Mouse (Mus musculus) embryonic facial prominence, embryonic 10.5 days (tissue): ENCODE results near the gene Itgb1. TPM values are rescaled to one million over a fixed set of nuclear protein-coding genes. Genes with fewer than 3 reads are reported as not detected.
A peak's percentile ranks its signal among the peaks of the same experiment; 100 is the strongest.

Experiments
- DNase-seq: peaks from one replicate; pipeline ENCODE4 v3.0.0-alpha.2; 2017; ENCODE audit warnings: low spot score
- H3K27ac ChIP-seq: fragments of 300-500 bp; sonication (generic); replicated peaks from 2 replicates; pipeline ENCODE4 v1.5.1; 2016; ENCODE audit warnings: mild to moderate bottlenecking
- H3K27me3 ChIP-seq: fragments of 300-500 bp; sonication (generic); replicated peaks from 2 replicates; pipeline ENCODE4 v1.6.1; 2016; ENCODE audit warnings: low read depth, mild to moderate bottlenecking; ENCODE audit not compliant: poor library complexity, severe bottlenecking
- H3K36me3 ChIP-seq: fragments of 300-500 bp; sonication (generic); replicated peaks from 2 replicates; pipeline ENCODE4 v1.6.1; 2016; ENCODE audit warnings: mild to moderate bottlenecking, moderate library complexity
- H3K4me1 ChIP-seq: fragments of 300-500 bp; sonication (generic); 2 replicates; pipeline ENCODE4 v1.6.1; 2016
- H3K4me3 ChIP-seq: fragments of 300-500 bp; sonication (generic); 2 replicates; pipeline ENCODE4 v1.5.1; 2016; ENCODE audit warnings: mild to moderate bottlenecking, moderate library complexity
- H3K9me3 ChIP-seq: fragments of 300-500 bp; sonication (generic); 2 replicates; pipeline ENCODE4 v1.6.1; 2016; ENCODE audit warnings: mild to moderate bottlenecking
- WGBS: fragments of 180-500 bp; shearing (Covaris S2); methylation state at CpG from one replicate; pipeline ENCODE4 v1.1.7; 2016; 5-methylcytosine and 5-hydroxymethylcytosine counted together
- polyA plus RNA-seq: library from polyadenylated mRNA; unstranded; fragments of >200 nt; fragmentation: Nextera tagmentation; extraction: Ambion mirVana; gene quantifications from 2 replicates; pipeline ENCODE4 v1.2.1, GENCODE M21; 2016

The Itgb1 gene
- polyA plus RNA-seq, 1 experiment from 2014 or later: 131 TPM

DNA sequence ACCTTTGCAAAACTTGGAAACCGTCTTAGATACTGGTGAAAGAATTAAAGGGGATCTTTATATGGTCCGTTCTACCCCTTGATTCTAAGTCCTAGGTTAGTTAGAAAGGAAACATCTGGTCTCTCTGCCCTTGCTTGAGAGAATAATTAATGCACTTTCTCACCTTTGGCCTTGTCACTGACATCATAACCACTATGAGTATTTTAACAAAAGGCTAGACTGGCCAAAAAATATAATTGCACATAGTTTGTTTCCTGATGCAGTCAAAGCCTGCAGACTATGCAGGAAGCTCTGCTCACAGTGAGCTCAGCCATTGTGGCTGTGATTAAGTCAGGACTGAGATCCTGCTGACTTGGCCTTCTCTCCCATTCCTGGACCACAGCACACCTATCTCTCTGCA is 22.3 kb upstream of the Itgb1 start:
- DNase-seq: no peak
- no peaks in the 10 kb centered on the region for H3K27me3 ChIP-seq
- H3K4me3 ChIP-seq: no peak overlapping the region
- H3K27ac ChIP-seq: no peak overlapping the region
- H3K9me3 ChIP-seq: peaks cover 3% of the 10 kb centered on the region; the same call in 1 of the 2 replicates
- 72% methylated on average over 2 of the region's 2 CpGs for WGBS
- H3K4me1 ChIP-seq: 0 out of 2 replicates have a peak, but pooled peaks cover 3% of the 10 kb centered on the region
- no peaks in the 10 kb centered on the region for H3K36me3 ChIP-seq

DNA sequence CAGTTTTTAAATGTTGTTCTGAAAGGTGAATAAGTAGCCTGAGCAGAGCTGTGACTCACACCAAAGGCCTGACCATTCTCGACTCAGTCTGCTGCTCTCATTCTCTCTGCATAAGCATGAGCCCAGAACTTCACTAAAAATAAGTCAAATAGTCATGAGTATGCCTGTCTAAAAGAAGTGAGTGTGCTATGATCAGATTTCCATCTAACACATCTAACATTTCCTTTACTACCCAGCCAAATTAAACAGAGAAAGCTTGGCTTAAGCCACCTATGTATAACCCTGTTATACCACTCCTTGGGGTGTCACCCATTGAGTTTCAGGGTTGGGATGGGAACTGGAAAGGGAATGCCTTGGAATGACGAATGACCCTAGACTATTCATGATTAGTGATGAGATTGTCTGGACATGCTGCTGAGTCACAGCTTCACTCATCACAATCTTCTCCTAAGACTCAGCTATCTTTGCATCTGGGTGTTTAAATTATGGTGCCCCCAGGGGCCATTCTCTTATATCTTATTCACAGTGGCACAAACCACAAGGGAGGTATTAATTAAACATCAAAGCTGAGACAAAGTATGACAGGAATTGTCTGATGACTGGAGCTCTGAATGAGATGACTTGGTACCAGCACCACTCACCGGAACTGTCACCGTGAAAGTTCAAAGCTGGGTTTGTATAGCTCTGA is 18.7 kb upstream of the Itgb1 start:
- no peak for DNase-seq
- Histone ChIP-seq H3K9me3 (no peaks in the 10 kb centered on the region), H3K4me1 (0 out of 2 replicates have a peak, but pooled peaks cover 3% of the 10 kb centered on the region), H3K36me3 (no peaks in the 10 kb centered on the region), H3K27me3 (no peaks in the 10 kb centered on the region), H3K4me3 (no peak overlapping the region), H3K27ac (no peak overlapping the region)
- WGBS: 87% methylated on average over 4 of the region's 4 CpGs

DNA sequence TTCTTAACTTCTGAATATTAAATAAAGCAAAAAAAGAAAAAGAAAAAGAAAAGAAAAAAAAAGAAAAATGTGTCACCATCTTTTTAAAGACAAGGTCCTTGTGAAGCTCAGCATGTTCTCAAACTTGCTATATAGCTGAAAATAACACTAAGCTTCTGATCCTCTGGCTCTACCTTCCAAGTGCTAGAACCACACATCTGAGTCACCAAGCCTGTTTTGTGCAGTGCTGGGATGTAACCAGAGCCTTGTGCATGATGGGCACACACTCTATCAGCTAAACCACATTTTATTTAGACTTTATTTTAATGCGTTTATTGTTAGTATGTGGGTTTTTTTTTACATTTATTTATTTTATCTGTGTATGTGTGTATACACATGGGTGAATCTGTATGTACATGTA is 13.6 kb upstream of the Itgb1 start:
- 92% methylated on average over 1 of the region's 1 CpGs for WGBS
- no peak for DNase-seq
- Histone ChIP-seq H3K4me1 (no peaks in the 10 kb centered on the region), H3K36me3 (no peaks in the 10 kb centered on the region), H3K4me3 (no peak overlapping the region), H3K27me3 (no peaks in the 10 kb centered on the region), H3K27ac (no peak overlapping the region), H3K9me3 (no peaks in the 10 kb centered on the region)

DNA sequence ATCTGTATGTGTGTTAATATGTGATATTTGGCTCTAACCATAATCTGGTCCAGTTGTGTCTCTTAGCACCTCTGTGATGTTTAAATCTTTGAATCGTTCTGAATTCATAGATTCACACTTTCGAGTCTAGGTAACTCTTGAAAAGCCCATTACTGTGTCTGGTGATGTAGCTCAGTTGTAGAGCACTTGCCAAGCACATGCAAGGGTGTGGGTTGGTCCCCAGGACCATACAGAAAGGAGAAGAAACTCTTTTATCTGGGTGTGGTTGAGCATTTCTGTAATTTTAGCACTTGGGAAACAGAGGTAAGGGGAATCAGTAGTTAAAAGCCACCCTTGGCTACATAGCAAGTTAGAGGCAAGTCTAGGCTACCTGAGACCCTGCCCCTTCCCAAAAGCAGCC is 13.0 kb upstream of the Itgb1 start:
- Histone ChIP-seq H3K4me3 (no peak overlapping the region), H3K4me1 (no peaks in the 10 kb centered on the region), H3K27me3 (no peaks in the 10 kb centered on the region), H3K9me3 (no peaks in the 10 kb centered on the region), H3K36me3 (no peaks in the 10 kb centered on the region), H3K27ac (no peak overlapping the region)
- WGBS: 82% methylated on average over 2 of the region's 2 CpGs
- no peak for DNase-seq

DNA sequence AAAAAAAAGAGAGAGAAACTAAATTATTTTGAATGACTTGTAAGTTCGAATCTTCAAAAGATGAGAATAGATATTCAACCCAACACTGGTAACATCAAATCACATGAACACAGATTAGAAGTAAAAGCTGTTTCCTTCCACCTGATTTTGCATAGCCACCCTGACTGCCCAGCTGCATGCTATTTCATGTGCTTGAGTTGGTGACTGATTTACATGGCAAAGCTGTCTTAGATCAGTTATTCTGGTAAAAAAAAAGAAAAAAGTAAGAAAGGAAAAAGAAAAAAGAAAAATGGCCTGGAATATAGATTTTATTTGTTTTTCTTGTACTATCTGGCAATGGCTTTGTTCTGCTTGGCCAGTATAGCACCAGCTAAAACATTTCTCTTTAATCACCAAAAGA is 12.5 kb upstream of the Itgb1 start:
- 83% methylated on average over 1 of the region's 1 CpGs for WGBS

DNA sequence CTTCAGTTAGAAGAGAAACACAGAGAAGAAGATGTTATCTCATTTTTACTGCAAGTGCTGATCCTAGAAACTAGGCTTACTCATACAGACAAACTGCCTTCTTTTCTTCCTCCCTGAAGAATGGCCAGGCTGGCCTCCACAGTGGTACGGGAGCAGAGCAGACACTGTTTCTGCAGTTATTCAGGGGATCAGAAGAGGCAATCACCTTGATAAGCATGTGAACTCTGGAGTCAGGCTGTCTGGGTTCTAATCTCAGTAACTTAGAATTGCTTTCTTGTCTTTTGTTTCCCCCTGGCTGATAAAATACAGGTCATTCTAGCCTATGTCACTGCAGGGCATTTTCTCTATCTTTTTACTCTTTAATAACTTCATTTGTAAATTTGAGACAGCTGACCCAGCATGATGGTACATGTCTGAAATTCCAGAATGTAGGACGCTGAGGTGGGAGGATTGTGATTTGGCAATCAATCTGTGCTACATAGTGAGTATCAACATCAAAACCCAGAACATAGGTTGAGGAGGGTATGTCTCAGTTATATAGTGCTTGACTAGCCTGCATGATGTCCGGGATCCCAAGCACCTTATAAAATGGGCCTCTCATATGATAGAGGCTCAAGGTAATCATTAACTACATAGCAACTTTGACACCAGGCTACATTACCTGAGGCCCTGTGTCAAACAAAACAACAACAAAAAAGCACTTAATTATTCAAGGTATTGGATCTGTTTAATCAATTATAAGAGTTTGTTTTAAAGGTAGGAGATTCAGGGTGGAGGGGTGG is 9.4 kb upstream of the Itgb1 start:
- H3K36me3 ChIP-seq: no peaks in the 10 kb centered on the region
- H3K27ac ChIP-seq: no peak overlapping the region
- no peak for DNase-seq
- no peaks in the 10 kb centered on the region for H3K27me3 ChIP-seq
- no peak overlapping the region for H3K4me3 ChIP-seq
- H3K9me3 ChIP-seq: no peaks in the 10 kb centered on the region
- 86% methylated on average over 3 of the region's 3 CpGs for WGBS
- no peaks in the 10 kb centered on the region for H3K4me1 ChIP-seq

More for the DNA sequence above, 12.5 kb upstream of the Itgb1 start:
- Histone ChIP-seq H3K4me1 (no peaks in the 10 kb centered on the region), H3K27me3 (no peaks in the 10 kb centered on the region), H3K27ac (no peak overlapping the region), H3K4me3 (no peak overlapping the region), H3K9me3 (no peaks in the 10 kb centered on the region), H3K36me3 (no peaks in the 10 kb centered on the region)
- DNase-seq: no peak

DNA sequence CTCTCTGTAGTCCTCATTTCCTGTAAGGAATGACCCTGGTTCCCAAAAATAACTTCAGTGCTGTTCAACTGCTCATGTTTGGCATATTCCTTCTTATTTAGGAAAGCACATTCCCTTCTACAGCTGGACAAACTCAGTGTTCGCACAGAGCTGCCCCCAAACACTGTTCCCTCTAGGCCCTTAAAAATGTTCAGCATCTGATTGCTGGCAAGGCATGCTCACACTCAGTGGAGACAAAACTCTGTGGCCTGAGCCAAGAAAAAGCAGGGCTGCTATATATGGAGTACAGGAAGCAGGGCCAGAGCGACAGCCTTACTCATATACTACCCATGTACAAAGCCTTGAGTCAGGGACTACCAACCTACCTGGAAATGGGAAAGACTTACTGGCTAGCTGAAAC is 5.5 kb upstream of the Itgb1 start:
- Histone ChIP-seq H3K27me3 (no peaks in the 10 kb centered on the region), H3K4me3 (no peak overlapping the region), H3K4me1 (peaks cover 5% of the 10 kb centered on the region; the same call in 1 of the 2 replicates), H3K27ac (no peak overlapping the region), H3K9me3 (no peaks in the 10 kb centered on the region), H3K36me3 (no peaks in the 10 kb centered on the region)
- WGBS: 74% methylated on average over 2 of the region's 2 CpGs
- DNase-seq: no peak

DNA sequence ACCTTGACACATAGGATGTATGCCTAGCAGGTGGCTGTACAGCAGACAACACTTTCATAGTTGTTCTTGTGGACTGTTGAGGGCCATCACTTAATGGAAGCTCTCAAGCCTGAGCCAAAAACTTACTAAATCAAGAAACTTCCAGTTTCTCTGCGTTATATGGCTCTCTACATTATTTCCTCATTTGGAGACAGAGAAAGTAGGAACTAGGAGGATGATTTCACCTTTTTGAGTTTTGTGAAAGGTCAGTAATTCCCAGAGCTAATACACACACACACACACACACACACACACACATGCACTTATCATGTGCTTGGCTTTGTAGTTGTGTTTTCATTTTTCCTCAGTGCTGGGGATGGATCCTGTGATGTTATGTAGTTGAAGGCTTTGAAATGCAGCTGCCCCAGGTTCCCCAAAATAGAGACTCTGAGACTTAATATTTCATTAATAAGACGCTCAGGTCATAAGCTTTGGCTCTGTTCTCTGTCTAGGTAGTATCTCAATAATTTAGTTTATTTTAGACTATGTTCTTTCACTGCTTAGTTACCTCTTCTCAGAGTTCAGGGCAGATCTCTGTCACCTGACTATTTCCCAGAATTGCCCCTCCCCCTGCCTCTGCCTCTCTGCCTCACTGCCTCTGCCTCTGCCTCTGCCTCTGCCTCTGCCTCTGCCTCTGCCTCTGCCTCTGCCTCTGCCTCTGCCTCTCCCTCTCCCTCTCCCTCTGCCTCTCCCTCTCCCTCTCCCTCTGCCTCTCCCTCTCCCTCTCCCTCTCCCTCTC is 4.7 kb upstream of the Itgb1 start:
- WGBS: 88% methylated on average over 2 of the region's 2 CpGs
- H3K27ac ChIP-seq: no peak overlapping the region
- no peaks in the 10 kb centered on the region for H3K36me3 ChIP-seq
- H3K4me3 ChIP-seq: no peak overlapping the region
- DNase-seq: no peak
- no peaks in the 10 kb centered on the region for H3K9me3 ChIP-seq
- H3K27me3 ChIP-seq: no peaks in the 10 kb centered on the region
- peaks cover 6% of the 10 kb centered on the region; the same call in 1 of the 2 replicates for H3K4me1 ChIP-seq

DNA sequence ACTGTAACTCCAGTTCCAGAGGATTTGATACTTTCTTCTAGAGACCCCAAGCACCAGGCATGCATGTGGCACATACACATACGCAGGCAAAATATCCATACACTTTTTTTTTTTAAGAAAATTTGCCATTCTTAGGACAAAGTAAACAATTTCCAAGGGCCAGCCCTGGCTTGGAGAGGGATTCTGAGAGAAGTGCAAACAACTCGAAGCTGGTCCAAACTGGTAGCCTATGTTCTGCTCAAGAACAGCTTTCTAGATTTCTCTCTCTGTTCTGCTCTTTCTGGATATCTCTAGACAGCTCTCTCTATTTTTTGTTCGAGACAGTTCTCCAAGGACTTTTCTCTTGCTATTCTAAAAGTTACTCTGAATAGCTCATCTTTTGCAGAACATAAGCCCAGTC is 3.5 kb upstream of the Itgb1 start:
- no peak overlapping the region for H3K27ac ChIP-seq
- H3K36me3 ChIP-seq: no peaks in the 10 kb centered on the region
- no peak overlapping the region for H3K4me3 ChIP-seq
- no peaks in the 10 kb centered on the region for H3K27me3 ChIP-seq
- 91% methylated on average over 3 of the region's 3 CpGs for WGBS
- H3K4me1 ChIP-seq: peaks cover 8% of the 10 kb centered on the region
- H3K9me3 ChIP-seq: no peaks in the 10 kb centered on the region
- DNase-seq: no peak

DNA sequence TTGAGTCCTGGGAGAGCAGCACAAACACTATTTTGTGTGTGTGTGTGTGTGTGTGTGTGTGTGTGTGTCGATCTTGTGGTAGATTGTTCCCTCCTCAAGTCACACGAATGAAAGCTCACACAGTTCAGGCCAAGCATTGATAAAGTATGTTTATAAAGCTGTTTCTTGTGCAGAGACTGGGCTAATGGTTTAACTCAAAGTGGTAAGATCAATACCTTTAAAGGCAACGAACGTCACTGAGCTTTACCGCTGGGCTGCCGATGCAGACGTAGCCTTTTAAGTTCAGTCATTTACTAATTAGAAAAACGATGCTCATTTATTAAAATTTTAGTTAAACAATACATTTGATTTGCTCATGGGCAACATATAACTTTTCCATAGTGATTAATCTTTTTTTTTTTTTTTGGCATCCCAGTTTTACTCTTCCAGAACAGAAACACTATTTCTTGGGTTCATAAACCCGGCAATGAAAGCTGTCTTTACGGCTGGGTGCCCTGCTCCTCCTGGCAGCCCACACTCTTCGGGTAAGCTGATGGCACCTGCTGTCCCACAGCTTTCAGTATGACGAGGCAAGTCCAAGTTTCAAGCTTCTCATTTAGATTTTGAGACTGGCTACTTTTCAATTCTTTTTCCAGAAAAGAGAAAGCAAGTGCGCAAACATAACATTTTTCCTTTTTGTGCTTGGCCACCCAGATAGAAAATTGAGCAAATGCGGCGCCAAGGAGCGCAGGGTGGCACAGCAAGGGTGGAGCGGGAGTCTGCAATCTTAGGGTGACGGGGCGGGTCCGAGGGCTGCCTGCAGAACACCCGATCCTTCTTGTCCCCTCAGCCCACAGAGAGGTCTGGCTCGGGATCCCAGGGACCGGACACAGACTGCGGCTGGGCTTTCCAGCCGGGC is 596 bp upstream of the Itgb1 start:
- WGBS: 13% methylated on average over 25 of the region's 25 CpGs
- DNase-seq: peak; percentile 17
- H3K9me3 ChIP-seq: no peaks in the 10 kb centered on the region
- peak overlapping the region; percentile 89 for H3K4me3 ChIP-seq
- H3K4me1 ChIP-seq: peaks cover 16% of the 10 kb centered on the region
- peak overlapping the region; percentile 100 for H3K27ac ChIP-seq
- H3K27me3 ChIP-seq: no peaks in the 10 kb centered on the region
- H3K36me3 ChIP-seq: no peaks in the 10 kb centered on the region

DNA sequence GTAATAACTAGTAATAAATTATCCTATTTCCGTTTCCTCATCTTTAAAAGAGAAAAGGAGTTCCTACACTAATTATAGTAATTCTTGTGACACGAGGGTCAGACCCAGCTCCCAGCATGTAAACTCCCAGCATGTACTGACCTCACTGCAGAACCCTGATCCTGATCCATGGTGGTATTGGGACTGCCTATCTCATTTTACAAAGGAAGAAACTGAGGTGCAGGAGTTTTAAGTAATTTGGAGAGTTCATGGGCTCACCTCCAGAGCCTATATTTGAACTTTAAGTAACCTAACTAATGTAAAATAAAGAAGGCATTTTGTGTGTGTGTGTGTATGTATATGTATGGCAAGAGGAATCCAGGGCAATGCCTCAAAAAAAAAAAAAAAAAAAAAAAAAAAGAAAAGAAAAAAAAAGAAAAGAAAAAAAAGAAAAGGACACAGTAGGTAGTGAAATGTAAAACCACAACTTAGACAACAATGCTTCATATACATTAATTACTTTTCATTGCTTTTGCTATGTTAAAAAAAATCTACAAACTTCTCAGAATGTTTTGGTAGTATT is 1.1 kb downstream of the Itgb1 start:
- Histone ChIP-seq H3K27ac (peak overlapping the region; percentile 100), H3K4me3 (peak overlapping the region; percentile 89)
- WGBS: 1% methylated on average over 2 of the region's 2 CpGs

More for the DNA sequence above, 1.1 kb downstream of the Itgb1 start:
- H3K36me3 ChIP-seq: no peaks in the 10 kb centered on the region
- H3K4me1 ChIP-seq: peaks cover 16% of the 10 kb centered on the region
- no peak for DNase-seq
- H3K9me3 ChIP-seq: no peaks in the 10 kb centered on the region
- H3K27me3 ChIP-seq: no peaks in the 10 kb centered on the region
